Mouse (Mus musculus): ENCODE results near the gene Stau1. TPM values are rescaled to one million over a fixed set of nuclear protein-coding genes. Genes with fewer than 3 reads are reported as not detected.

Stau1 gene
- polyA plus RNA-seq, 1 experiment from 2014 or later: 74.7 TPM

DNA sequence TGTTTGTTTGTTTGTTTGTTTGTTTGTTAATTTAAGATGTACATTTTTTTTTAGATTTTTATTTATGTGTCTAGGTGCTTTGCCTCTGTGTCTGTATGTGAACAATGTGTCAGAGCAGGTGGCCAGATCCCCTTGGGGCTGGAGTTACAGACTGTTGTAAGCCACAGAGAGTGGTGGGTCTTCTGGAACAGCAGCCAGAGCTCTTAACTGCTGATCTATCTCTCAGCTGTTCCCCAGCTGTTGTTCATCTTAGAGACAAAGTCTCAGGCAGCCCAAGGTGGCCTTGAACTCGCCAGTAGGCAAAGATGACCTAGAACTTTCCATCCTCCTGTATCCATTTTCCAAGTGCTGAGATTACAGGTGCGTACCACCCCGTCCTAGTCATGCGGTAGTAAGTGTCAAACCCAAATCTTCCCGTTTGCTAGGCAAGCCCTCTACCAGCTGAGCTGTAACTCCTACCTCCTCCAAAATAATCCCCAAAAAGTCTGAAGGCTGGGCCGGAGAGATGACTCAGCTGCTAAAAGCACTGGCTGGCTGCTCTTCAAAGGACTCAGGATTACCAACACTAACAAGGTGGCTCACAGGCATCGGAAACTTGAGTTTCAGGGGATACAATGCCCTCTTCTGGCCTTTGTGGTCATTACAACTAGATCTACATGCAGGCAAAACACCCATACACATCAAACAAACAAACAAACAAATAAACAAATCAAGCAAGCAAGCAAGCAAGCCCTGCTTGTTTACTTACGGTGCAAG, 8.2 kb upstream of the Stau1 start:
- Histone ChIP-seq H3K4me3 (ENCODE audit: low read depth, low read length) (no peak overlapping the region), H3K9me3 (ENCODE audit: control insufficient read depth, low read length) (no peaks in the 10 kb centered on the region), H3K9ac (ENCODE audit: low read depth, low read length) (no peak overlapping the region), H3K4me1 (ENCODE audit: control insufficient read depth, insufficient read depth, low read length) (no peaks in the 10 kb centered on the region), H3K4me2 (ENCODE audit: low read depth, low read length) (no peak overlapping the region), H3K27ac (replicated peaks; ENCODE audit: low read depth, low read length) (no peak overlapping the region), H3K36me3 (ENCODE audit: control insufficient read depth, insufficient read depth, low read length) (no peaks in the 10 kb centered on the region), H3K27me3 (replicated peaks; ENCODE audit: control insufficient read depth, insufficient read depth, low read length) (no peaks in the 10 kb centered on the region)
- 37% methylated on average over 8 of the region's 8 CpGs for WGBS
- DNase-seq (ENCODE audit: low spot score) (peak; percentile 89), ATAC-seq (ENCODE audit: low read depth) (peak; percentile 72; the same call in 1 of the 2 replicates)

DNA sequence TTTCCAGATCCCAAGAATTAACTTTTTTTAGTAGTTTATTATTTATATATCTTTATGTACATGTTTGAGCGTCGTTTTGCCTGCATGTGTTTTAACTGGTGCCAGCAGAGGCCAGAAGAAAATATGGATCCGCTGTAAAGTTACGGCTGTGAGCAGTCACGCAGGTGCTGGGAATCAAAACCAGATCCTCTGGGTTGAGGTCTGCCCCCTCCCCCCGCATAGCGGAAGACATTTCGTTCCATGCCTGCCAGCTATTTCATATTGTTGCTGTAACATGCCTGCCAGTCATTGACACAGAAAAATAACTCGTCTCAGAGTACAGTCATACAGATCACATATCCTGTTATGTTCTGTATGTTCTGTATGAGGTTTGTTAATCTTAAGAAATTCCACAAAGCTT, 5.4 kb upstream of the Stau1 start:
- no peaks in the 10 kb centered on the region for H3K36me3 ChIP-seq (ENCODE audit: control insufficient read depth, insufficient read depth, low read length)
- H3K9me3 ChIP-seq (ENCODE audit: control insufficient read depth, low read length): no peaks in the 10 kb centered on the region
- H3K4me2 ChIP-seq (ENCODE audit: low read depth, low read length): no peak overlapping the region
- 38% methylated on average over 9 of the region's 9 CpGs for WGBS
- H3K9ac ChIP-seq (ENCODE audit: low read depth, low read length): no peak overlapping the region
- peak; percentile 51 for DNase-seq (ENCODE audit: low spot score)
- no peak overlapping the region for H3K4me3 ChIP-seq (ENCODE audit: low read depth, low read length)
- H3K27ac ChIP-seq (replicated peaks; ENCODE audit: low read depth, low read length): no peak overlapping the region
- no peaks in the 10 kb centered on the region for H3K4me1 ChIP-seq (ENCODE audit: control insufficient read depth, insufficient read depth, low read length)
- no peaks in the 10 kb centered on the region for H3K27me3 ChIP-seq (replicated peaks; ENCODE audit: control insufficient read depth, insufficient read depth, low read length)
- no peak for ATAC-seq (ENCODE audit: low read depth)

DNA sequence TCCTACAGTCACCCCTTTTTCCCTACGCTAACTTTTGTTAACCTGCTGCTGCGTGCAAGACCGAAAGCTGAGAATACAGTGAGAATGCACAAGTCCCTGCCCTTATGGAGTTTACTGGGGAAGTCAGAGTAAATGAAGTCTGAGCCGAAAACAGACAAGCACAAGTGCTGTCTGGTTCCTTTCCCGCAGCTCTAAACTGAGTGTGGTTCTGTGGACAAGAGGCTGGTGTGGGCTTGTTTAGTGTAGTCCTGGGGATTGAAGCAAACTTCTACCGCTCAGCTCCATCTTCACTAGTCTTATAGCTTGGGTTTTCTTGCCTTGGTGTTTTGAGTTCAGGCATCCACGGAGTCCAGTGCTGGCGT, 415 bp upstream of the Stau1 start:
- H3K27ac ChIP-seq (replicated peaks; ENCODE audit: low read depth, low read length): peak overlapping the region; percentile 97
- peaks cover 22% of the 10 kb centered on the region for H3K4me1 ChIP-seq (ENCODE audit: control insufficient read depth, insufficient read depth, low read length)
- ATAC-seq (ENCODE audit: low read depth): no peak
- H3K4me2 ChIP-seq (ENCODE audit: low read depth, low read length): peak overlapping the region; percentile 92
- H3K4me3 ChIP-seq (ENCODE audit: low read depth, low read length): peak overlapping the region; percentile 84
- no peaks in the 10 kb centered on the region for H3K9me3 ChIP-seq (ENCODE audit: control insufficient read depth, low read length)
- no peak for DNase-seq (ENCODE audit: low spot score)
- peak overlapping the region; percentile 99 for H3K9ac ChIP-seq (ENCODE audit: low read depth, low read length)
- 39% methylated on average over 8 of the region's 8 CpGs for WGBS
- no peaks in the 10 kb centered on the region for H3K27me3 ChIP-seq (replicated peaks; ENCODE audit: control insufficient read depth, insufficient read depth, low read length)
- no peaks in the 10 kb centered on the region for H3K36me3 ChIP-seq (ENCODE audit: control insufficient read depth, insufficient read depth, low read length)

DNA sequence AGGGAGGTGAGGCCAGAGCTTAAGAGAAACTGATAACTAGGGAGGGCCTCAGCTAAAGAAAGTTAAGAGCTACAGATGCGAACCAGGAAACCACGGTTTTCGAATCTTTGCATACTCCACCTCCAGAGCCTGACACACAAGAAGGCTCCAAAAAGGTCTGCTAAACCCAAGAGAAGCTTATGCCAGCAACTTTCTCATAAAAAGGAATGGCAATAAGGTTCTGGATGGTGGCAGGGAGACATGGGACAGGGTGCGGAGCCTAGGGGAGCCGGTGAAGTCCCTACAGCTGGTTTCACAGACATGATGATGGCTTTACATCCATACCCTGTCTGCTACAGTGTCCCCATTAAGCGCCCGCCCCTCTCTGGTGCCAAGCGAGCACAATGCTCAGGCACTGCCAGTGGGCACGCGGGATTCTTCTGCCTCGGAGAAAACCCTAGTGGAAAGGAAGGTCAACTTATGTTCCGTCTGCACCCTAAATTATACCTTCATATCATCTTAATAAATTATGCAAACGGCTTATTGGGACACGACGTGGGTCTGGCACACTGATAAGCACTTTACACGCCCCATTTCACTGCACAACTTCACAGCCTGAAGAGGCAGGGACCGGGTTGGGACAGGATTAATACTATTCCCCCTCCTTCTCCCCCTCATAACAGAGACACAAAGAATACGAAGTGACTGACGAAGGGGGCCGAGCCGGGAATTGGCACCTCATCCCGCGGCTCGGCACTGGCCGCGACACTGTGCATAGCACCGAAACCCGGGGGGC, 891 bp downstream of the Stau1 start:
- peaks cover 29% of the 10 kb centered on the region for H3K4me1 ChIP-seq (ENCODE audit: control insufficient read depth, insufficient read depth, low read length)
- WGBS: 3% methylated on average over 26 of the region's 28 CpGs
- H3K27me3 ChIP-seq (replicated peaks; ENCODE audit: control insufficient read depth, insufficient read depth, low read length): no peaks in the 10 kb centered on the region
- peak overlapping the region; percentile 92 for H3K4me2 ChIP-seq (ENCODE audit: low read depth, low read length)
- peak overlapping the region; percentile 99 for H3K9ac ChIP-seq (ENCODE audit: low read depth, low read length)
- no peaks in the 10 kb centered on the region for H3K9me3 ChIP-seq (ENCODE audit: control insufficient read depth, low read length)
- peak overlapping the region; percentile 97 for H3K27ac ChIP-seq (replicated peaks; ENCODE audit: low read depth, low read length)
- DNase-seq (ENCODE audit: low spot score): no peak
- peak overlapping the region; percentile 84 for H3K4me3 ChIP-seq (ENCODE audit: low read depth, low read length)
- no peaks in the 10 kb centered on the region for H3K36me3 ChIP-seq (ENCODE audit: control insufficient read depth, insufficient read depth, low read length)
- ATAC-seq (ENCODE audit: low read depth): no peak; the same call in 1 of the 2 replicates

DNA sequence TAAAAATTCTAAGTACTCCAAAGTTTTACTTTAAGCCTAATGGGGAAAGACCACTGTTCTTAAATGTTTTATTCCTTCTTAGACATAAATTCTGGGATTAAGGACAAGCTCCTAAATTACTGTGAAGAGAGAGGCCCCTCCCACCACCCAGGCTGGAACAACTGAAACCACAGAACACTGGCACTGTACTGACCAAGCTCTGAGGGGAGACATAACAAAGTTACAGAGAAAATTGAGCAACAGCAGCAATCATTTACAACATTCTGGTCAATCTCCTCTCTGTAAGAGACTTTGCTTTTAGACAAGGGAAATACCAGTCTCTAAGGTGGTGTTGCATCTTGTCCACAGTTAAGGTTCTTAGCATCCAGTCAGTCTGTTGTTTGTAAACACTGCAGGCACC, 4.2 kb downstream of the Stau1 start:
- ATAC-seq (ENCODE audit: low read depth) (no peak), DNase-seq (ENCODE audit: low spot score) (no peak)
- Histone ChIP-seq H3K9ac (ENCODE audit: low read depth, low read length) (0 out of 2 replicates have a peak overlapping the region, but pooled peaks have one; percentile 30), H3K27me3 (replicated peaks; ENCODE audit: control insufficient read depth, insufficient read depth, low read length) (no peaks in the 10 kb centered on the region), H3K4me1 (ENCODE audit: control insufficient read depth, insufficient read depth, low read length) (peaks cover 29% of the 10 kb centered on the region), H3K4me2 (ENCODE audit: low read depth, low read length) (no peak overlapping the region), H3K36me3 (ENCODE audit: control insufficient read depth, insufficient read depth, low read length) (no peaks in the 10 kb centered on the region), H3K27ac (replicated peaks; ENCODE audit: low read depth, low read length) (0 out of 2 replicates have a peak overlapping the region, but pooled peaks have one; percentile 29), H3K9me3 (ENCODE audit: control insufficient read depth, low read length) (no peaks in the 10 kb centered on the region), H3K4me3 (ENCODE audit: low read depth, low read length) (no peak overlapping the region)

DNA sequence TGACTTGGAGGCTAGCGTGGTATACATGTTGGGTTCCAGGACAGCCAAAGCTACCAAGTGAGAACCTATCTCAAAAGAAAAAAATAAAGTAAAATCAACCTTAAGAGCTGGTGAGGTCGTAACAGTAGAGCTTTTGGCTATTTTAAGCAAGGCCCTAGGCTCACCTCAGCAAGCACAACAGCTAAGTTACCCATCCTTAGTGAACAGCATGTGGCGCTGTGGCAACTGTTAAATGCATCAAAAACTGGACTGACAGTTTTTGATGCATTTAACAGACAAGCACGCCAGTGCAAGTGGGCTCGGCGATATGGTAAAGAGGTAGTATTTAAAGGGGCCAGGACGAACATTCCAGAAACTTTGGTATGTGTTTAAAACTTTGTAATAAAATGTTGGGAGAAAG, 5.2 kb downstream of the Stau1 start:
- Histone ChIP-seq H3K36me3 (ENCODE audit: control insufficient read depth, insufficient read depth, low read length) (no peaks in the 10 kb centered on the region), H3K27me3 (replicated peaks; ENCODE audit: control insufficient read depth, insufficient read depth, low read length) (no peaks in the 10 kb centered on the region), H3K9ac (ENCODE audit: low read depth, low read length) (no peak overlapping the region; the same call in 1 of the 2 replicates), H3K27ac (replicated peaks; ENCODE audit: low read depth, low read length) (0 out of 2 replicates have a peak overlapping the region, but pooled peaks have one; percentile 17), H3K4me2 (ENCODE audit: low read depth, low read length) (no peak overlapping the region), H3K4me3 (ENCODE audit: low read depth, low read length) (no peak overlapping the region), H3K9me3 (ENCODE audit: control insufficient read depth, low read length) (no peaks in the 10 kb centered on the region), H3K4me1 (ENCODE audit: control insufficient read depth, insufficient read depth, low read length) (peaks cover 29% of the 10 kb centered on the region)
- WGBS: 69% methylated on average over 7 of the region's 7 CpGs
- DNase-seq (ENCODE audit: low spot score) (peak; percentile 23), ATAC-seq (ENCODE audit: low read depth) (no peak)

DNA sequence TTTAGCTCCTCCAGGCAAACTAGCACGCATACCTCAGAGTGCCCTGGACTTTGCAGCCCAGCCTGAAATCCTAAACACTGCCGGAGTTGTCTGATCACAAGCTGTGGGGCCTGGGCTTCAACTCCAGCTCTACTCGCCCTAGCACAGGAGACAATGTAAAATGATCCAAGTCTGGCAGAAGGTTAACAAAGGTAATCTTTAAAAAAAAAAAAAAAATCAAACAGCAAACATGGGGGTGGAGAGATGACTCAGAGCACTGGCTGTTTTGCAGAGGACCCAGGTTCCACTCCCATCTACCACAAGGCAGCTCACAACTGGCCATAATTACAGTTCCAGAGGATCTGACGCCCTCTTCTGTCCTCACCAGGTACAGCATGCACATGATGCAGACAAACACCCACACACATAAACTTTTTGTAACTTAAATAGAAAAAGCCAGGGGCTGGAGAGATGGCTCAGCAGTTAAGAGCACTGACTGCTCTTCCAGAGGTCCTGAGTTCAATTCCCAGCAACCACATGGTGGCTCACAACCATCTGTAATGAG, 12.7 kb downstream of the Stau1 start:
- H3K9me3 ChIP-seq (ENCODE audit: control insufficient read depth, low read length): no peaks in the 10 kb centered on the region

DNA sequence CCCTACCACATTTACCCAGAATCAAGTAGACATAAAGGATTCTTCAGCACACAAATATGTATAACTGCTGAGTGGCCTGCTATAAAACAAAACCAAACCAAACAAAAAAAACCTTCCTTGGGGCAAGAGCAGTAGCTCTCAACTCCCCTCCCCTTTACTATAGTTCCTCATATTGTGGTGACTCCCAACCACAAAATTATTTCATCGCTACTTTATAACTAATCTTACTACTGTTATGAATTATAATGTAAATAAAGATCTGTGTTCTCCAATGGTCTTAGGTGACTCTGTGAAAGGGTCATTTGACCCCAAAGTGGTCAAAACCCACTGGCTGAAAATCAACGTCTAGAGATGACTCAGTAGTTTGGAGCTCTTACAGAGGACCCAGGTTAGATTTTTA, 15.9 kb downstream of the Stau1 start:
- DNase-seq (ENCODE audit: low spot score): no peak
- Histone ChIP-seq H3K4me3 (ENCODE audit: low read depth, low read length) (no peak overlapping the region), H3K4me2 (ENCODE audit: low read depth, low read length) (no peak overlapping the region), H3K36me3 (ENCODE audit: control insufficient read depth, insufficient read depth, low read length) (no peaks in the 10 kb centered on the region), H3K27ac (replicated peaks; ENCODE audit: low read depth, low read length) (no peak overlapping the region), H3K9me3 (ENCODE audit: control insufficient read depth, low read length) (no peaks in the 10 kb centered on the region), H3K4me1 (ENCODE audit: control insufficient read depth, insufficient read depth, low read length) (peaks cover 28% of the 10 kb centered on the region), H3K27me3 (replicated peaks; ENCODE audit: control insufficient read depth, insufficient read depth, low read length) (no peaks in the 10 kb centered on the region), H3K9ac (ENCODE audit: low read depth, low read length) (no peak overlapping the region)
- ATAC-seq (ENCODE audit: low read depth): no peak
- 74% methylated on average over 2 of the region's 2 CpGs for WGBS

More for the DNA sequence above, 12.7 kb downstream of the Stau1 start:
- Histone ChIP-seq H3K4me1 (ENCODE audit: control insufficient read depth, insufficient read depth, low read length) (no peaks in the 10 kb centered on the region), H3K27me3 (replicated peaks; ENCODE audit: control insufficient read depth, insufficient read depth, low read length) (no peaks in the 10 kb centered on the region), H3K4me2 (ENCODE audit: low read depth, low read length) (no peak overlapping the region), H3K36me3 (ENCODE audit: control insufficient read depth, insufficient read depth, low read length) (no peaks in the 10 kb centered on the region), H3K4me3 (ENCODE audit: low read depth, low read length) (no peak overlapping the region), H3K27ac (replicated peaks; ENCODE audit: low read depth, low read length) (no peak overlapping the region), H3K9ac (ENCODE audit: low read depth, low read length) (no peak overlapping the region)
- 71% methylated on average over 4 of the region's 4 CpGs for WGBS
- ATAC-seq (ENCODE audit: low read depth): no peak
- no peak for DNase-seq (ENCODE audit: low spot score)
